Mouse (Mus musculus): ENCODE data around the gene Dpp6.
A peak's percentile ranks its signal among the peaks of the same experiment; 100 is the strongest.

Gene Dpp6

GRCm38 (mm10) chr5:27380656-27381385 lies 563.8 kb downstream of the Dpp6 start:
- no peak for DNase-seq (ENCODE audit: low spot score)

GRCm38 (mm10) chr5:27398371-27398770 lies 581.4 kb downstream of the Dpp6 start:
- DNase-seq (ENCODE audit: low spot score) = no peak

- DNase-seq (ENCODE audit: low spot score) = no peak
Observed at GRCm38 (mm10) chr5:27399111-27399510, 582.1 kb downstream of the Dpp6 start.

GRCm38 (mm10) chr5:27402616-27403015 lies 585.6 kb downstream of the Dpp6 start:
- no peak for DNase-seq (ENCODE audit: low spot score)

GRCm38 (mm10) chr5:27408854-27409253 lies 591.9 kb downstream of the Dpp6 start:
- no peak for DNase-seq (ENCODE audit: low spot score)

DNA sequence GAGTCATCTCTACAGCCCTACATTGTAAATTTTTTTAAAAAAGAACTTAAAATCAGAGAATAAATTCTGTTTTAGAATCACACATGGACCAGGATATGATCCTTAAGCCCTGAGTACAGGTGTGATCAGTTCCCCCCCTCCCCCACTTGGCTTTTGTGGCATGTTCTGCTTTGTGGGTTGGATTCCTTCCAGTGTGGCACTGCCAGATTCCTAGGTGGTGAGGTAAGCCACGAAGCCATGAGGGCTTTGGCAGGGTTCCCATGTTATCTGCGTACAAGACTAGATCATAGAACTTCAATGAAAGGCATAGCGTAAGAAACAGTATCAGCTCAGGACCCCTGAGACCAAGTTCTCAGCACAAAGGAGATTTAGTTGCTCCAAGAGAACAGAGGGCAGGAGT lies 596.0 kb downstream of the Dpp6 start:
- peak; percentile 53 for DNase-seq (ENCODE audit: low spot score)

GRCm38 (mm10) chr5:27415518-27415917 lies 598.5 kb downstream of the Dpp6 start:
- DNase-seq (ENCODE audit: low spot score) = no peak

- DNase-seq (ENCODE audit: low spot score) = no peak
Observed at GRCm38 (mm10) chr5:27416571-27416970, 599.6 kb downstream of the Dpp6 start.

- DNase-seq (ENCODE audit: low spot score) = no peak
Observed at GRCm38 (mm10) chr5:27417398-27417797, 600.4 kb downstream of the Dpp6 start.

DNA sequence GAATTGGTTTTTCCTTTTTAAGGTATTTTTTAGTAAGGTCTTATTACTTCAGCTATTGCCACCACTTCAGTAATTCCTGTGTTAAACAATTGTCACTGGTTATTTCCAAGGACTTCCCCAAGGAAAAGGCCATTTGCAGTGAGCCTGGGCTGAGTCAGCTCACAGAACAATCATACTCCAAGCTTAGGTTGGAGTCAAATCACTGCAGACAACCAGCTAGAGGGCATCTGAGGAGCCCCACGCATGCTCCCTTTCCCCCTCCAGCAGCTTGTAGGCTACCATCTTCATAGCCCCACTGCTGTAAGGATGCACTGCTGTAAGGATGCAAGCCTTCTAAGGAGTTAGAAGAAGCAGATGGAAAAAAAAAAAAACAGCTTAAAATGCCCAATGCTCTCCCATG lies 601.9 kb downstream of the Dpp6 start:
- no peak for DNase-seq (ENCODE audit: low spot score)

- DNase-seq (ENCODE audit: low spot score) = no peak
Observed at GRCm38 (mm10) chr5:27421090-27421635, 604.2 kb downstream of the Dpp6 start.

- no peak for DNase-seq (ENCODE audit: low spot score)
Observed at GRCm38 (mm10) chr5:27423766-27424165, 606.8 kb downstream of the Dpp6 start.

DNA sequence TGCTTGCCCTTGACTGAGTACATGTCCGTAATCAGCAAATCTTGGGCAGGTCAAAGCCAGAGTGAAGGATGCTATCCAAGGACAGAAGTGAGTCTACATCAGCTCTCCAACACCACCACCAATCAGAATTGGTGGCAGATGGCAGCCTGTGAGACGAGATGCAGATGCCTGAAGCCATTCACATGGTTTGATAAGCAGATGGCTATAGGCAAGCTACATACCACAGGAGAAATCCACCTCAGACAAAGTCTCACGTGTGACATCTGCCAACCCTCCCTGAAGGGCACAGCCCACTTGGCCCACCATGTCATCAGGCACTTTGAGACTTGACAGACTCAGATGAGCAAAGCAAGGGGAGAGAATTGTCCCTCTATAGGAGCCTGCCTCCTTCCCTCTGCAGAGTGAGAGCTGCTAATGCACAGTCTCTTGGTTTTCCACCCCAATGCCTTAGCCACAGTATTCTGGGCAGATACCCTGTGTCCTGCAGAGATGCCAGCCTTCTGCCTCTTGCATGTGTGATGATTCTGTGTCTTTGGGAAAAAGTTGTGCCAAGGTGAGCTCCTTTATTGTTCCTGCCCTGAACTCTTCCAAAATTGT lies 607.6 kb downstream of the Dpp6 start:
- DNase-seq (ENCODE audit: low spot score) = no peak

DNA sequence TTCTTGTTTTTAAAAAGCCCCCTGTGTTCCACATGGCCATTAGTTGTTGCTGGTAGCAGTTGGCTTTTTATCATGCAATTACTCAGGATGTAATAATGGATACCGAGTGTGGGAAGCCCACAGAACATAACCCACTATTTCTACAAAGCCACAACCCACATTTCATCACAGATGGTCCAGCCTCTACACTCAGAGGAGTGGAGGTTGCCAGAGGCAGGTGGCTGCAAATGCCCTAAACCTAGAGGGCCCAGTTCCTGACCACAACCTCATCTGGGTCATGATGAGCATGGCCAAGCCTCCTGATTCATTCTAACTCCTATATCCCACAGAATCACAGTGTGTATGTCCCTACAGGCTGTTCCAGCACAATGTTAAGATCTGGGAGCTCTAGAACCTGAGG lies 609.2 kb downstream of the Dpp6 start:
- no peak for DNase-seq (ENCODE audit: low spot score)

DNA sequence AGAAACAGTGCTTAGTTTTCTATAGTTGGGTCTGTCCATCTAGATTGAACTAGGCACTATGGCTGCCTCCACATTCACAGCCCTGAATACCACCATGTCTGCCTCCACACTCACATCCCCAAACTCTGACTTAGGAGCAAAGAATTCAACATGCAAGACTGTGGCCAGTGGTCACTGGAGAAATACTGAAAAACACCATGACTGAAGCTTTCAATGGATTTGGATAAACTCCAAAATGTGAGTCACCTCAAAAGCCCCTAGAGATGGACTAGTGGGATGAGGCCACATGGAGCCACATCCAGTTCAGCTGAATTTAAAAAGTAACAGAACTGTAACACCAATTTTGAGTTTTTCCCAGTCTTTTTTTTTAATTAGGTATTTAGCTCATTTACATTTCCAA lies 616.6 kb downstream of the Dpp6 start:
- no peak for DNase-seq (ENCODE audit: low spot score)

GRCm38 (mm10) chr5:27453201-27453845 lies 636.3 kb downstream of the Dpp6 start:
- DNase-seq (ENCODE audit: low spot score) = no peak

GRCm38 (mm10) chr5:27454386-27454785 lies 637.4 kb downstream of the Dpp6 start:
- no peak for DNase-seq (ENCODE audit: low spot score)

GRCm38 (mm10) chr5:27456981-27457380 lies 640.0 kb downstream of the Dpp6 start:
- DNase-seq (ENCODE audit: low spot score) = no peak

DNA sequence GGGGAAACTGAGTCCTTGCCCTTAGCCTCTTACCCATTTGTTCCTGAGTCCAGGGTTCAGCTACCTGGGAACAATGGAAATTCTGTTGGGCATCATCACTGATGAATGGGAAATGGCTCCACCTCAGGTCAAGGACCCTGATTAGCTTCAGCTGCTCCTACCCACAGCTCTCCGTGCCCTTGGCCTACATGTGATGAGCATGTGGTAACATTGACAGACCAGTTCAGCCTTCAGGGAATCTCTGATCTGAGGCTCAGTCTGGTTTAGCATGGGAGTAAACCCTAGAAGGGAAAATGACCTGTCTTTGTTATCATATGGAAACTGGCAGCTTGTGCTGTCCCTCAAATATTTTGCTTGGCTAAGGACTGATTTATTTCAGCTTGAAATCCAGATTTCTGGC lies 640.7 kb downstream of the Dpp6 start:
- DNase-seq (ENCODE audit: low spot score) = no peak

- no peak for DNase-seq (ENCODE audit: low spot score)
Observed at GRCm38 (mm10) chr5:27474964-27475465, 658.0 kb downstream of the Dpp6 start.

GRCm38 (mm10) chr5:27481706-27482105 lies 664.7 kb downstream of the Dpp6 start:
- no peak for DNase-seq (ENCODE audit: low spot score)

DNA sequence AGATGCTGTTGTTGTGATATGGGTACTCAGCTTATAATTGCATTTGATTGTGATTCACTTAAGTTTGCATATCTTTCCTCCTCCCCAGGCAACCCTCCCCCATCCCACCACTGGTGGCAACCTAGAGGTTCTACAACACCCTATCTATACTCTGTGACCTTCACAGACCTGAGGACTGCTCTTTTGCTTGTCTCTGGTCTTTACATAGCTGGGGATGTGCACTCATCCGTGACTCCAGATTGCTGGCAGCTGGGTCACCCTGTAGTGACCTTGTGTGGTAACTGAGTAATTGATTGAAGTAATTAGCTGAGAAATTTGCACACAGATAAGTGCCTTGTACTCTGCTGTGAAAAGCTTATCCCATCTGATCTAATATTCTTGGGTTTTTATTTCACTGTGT lies 669.1 kb downstream of the Dpp6 start:
- DNase-seq (ENCODE audit: low spot score) = no peak

DNA sequence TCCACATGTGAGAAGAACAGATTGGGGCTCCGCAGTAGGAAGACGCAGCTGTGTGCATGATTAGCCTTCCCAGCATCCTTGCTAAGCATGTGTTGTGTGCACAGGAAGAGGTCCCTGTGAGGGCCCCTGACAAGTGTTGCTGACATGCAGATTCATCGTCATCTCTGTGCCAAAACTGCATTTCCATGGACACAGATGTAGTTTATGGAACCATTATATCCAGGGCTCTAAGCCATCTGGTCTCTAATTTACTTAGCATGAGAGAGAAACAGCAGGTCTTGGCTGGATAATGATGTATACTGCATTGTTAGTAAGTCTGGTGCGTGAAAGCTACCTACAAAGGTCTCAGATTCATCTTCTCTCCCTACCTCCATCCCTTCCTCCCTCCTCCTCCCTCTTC lies 673.9 kb downstream of the Dpp6 start:
- DNase-seq (ENCODE audit: low spot score) = no peak

Data from ovary, adult 18-20 months (tissue).